Mouse (Mus musculus): ENCODE results near the gene Wfdc6a. TPM values are rescaled to one million over a fixed set of nuclear protein-coding genes. Genes with fewer than 3 reads are reported as not detected.
"Not testable (repeated sequence)": the region's sequence is repeated elsewhere in the genome, so short reads cannot be mapped to it uniquely, and the experiment has no call there.

Gene Wfdc6a
- polyA plus RNA-seq (2016; fragmentation: Nextera tagmentation; extraction: Ambion mirVana) = 0.29 and 0.32 TPM in 2 replicates

GRCm38 (mm10) chr2:164585025-164585725 lies at the start of gene Wfdc6a:
Gene Wfdc6a (minus strand): TSS chr2:164585447.
- H3K4me1 ChIP-seq (replicated peaks); H3K4me3 ChIP-seq; H3K36me3 ChIP-seq; ATAC-seq (ENCODE audit: insufficient number of reproducible peaks, low FRiP score); H3K9me3 ChIP-seq (replicated peaks); H3K9ac ChIP-seq; H3K27ac ChIP-seq (ENCODE audit: poor library complexity, severe bottlenecking); H3K4me2 ChIP-seq: not testable (repeated sequence)
- peaks cover 12% of the 10 kb centered on the region for H3K27me3 ChIP-seq (replicated peaks)
- WGBS = 63% methylated on average over 13 of the region's 13 CpGs

GRCm38 (mm10) chr2:164621775-164622174 lies 36.5 kb upstream of the Wfdc6a start:
- 73% methylated on average over 4 of the region's 4 CpGs for WGBS
- no peak overlapping the region for H3K4me3 ChIP-seq
- no peaks in the 10 kb centered on the region for H3K27me3 ChIP-seq (replicated peaks)
- no peak overlapping the region for H3K9ac ChIP-seq
- ATAC-seq (ENCODE audit: insufficient number of reproducible peaks, low FRiP score) = no peak
- no peak overlapping the region for H3K27ac ChIP-seq (ENCODE audit: poor library complexity, severe bottlenecking)
- no peaks in the 10 kb centered on the region for H3K36me3 ChIP-seq
- H3K4me2 ChIP-seq = no peak overlapping the region
- no peaks in the 10 kb centered on the region for H3K4me1 ChIP-seq (replicated peaks)
- no peaks in the 10 kb centered on the region for H3K9me3 ChIP-seq (replicated peaks)

- Histone ChIP-seq H3K27me3 (replicated peaks) (no peaks in the 10 kb centered on the region), H3K36me3 (no peaks in the 10 kb centered on the region), H3K4me2 (no peak overlapping the region), H3K27ac (ENCODE audit: poor library complexity, severe bottlenecking) (no peak overlapping the region), H3K9me3 (replicated peaks) (no peaks in the 10 kb centered on the region), H3K4me3 (no peak overlapping the region), H3K4me1 (replicated peaks) (no peaks in the 10 kb centered on the region), H3K9ac (no peak overlapping the region)
- ATAC-seq (ENCODE audit: insufficient number of reproducible peaks, low FRiP score) = no peak
- WGBS = 79% methylated on average over 5 of the region's 5 CpGs
These were observed 33.8 kb upstream of the Wfdc6a start for GRCm38 (mm10) chr2:164619050-164619449.

- no peak for ATAC-seq (ENCODE audit: insufficient number of reproducible peaks, low FRiP score)
- Histone ChIP-seq H3K36me3 (no peaks in the 10 kb centered on the region), H3K9ac (no peak overlapping the region), H3K4me1 (replicated peaks) (no peaks in the 10 kb centered on the region), H3K4me3 (no peak overlapping the region), H3K27ac (ENCODE audit: poor library complexity, severe bottlenecking) (no peak overlapping the region), H3K4me2 (no peak overlapping the region), H3K27me3 (replicated peaks) (peaks cover 4% of the 10 kb centered on the region; the same call in 1 of the 2 replicates), H3K9me3 (replicated peaks) (no peaks in the 10 kb centered on the region)
- WGBS = 84% methylated on average over 3 of the region's 3 CpGs
These were observed 30.1 kb upstream of the Wfdc6a start for GRCm38 (mm10) chr2:164615386-164615785.

DNA sequence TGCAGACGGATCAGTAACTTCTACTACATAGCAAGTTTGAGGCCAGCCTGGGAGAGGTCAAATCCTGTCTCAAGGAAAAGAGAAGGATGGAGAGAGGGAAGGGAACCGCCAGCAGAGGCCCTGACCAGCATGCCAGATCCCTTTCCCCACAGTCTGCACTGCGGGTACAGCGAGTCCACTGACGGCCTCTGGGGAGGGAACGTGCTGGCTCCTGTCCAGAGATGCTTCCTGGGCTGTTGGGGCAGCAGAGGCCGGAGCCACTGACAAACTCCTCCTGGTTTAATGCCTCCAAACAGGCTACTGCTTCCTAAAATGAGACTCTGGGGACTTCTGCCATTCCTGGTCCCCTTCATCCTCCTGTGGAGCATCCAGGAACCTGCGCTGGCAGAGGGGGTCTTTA lies 28.2 kb upstream of the Wfdc6a start, which contains the start of the genes Wfdc6b and Wfdc8:
Gene Wfdc6b, plus strand, starts transcription at position 52 of the 400 bp plus-strand sequence.
Gene Wfdc8, minus strand, starts transcription at position 156 of the 400 bp plus-strand sequence.
- not testable (repeated sequence) for H3K4me1 ChIP-seq (replicated peaks); ATAC-seq (ENCODE audit: insufficient number of reproducible peaks, low FRiP score); H3K36me3 ChIP-seq; H3K27me3 ChIP-seq (replicated peaks); H3K9me3 ChIP-seq (replicated peaks); H3K4me2 ChIP-seq; H3K27ac ChIP-seq (ENCODE audit: poor library complexity, severe bottlenecking); H3K9ac ChIP-seq; H3K4me3 ChIP-seq
- 52% methylated on average over 8 of the region's 8 CpGs for WGBS

DNA sequence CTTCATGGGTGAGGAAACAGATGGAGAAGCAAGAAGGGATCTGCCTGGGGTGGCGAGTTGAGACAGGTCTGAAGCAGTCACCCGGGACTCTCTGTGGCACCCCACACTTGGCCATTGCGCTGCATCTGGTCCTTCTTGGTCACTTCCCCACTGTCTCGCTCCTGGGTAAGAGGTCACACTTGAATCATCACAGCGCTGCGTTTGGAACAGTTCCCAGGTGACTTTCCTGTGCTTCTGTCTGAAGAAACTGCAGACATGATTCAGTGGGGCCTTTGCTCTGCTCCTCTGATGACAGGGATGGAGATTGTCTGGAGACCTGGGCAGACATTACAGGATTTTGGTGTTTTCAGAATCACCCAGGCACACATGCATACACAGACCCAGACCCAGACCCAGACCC lies 23.5 kb upstream of the Wfdc6a start:
- WGBS = 67% methylated on average over 6 of the region's 6 CpGs
- Histone ChIP-seq H3K4me2 (no peak overlapping the region), H3K27ac (ENCODE audit: poor library complexity, severe bottlenecking) (no peak overlapping the region), H3K36me3 (no peaks in the 10 kb centered on the region), H3K27me3 (replicated peaks) (peaks cover 18% of the 10 kb centered on the region), H3K9me3 (replicated peaks) (0 out of 2 replicates have a peak, but pooled peaks cover under 1% of the 10 kb centered on the region), H3K4me3 (no peak overlapping the region), H3K4me1 (replicated peaks) (no peaks in the 10 kb centered on the region), H3K9ac (no peak overlapping the region)
- ATAC-seq (ENCODE audit: insufficient number of reproducible peaks, low FRiP score) = no peak

GRCm38 (mm10) chr2:164604411-164604810 lies 19.2 kb upstream of the Wfdc6a start:
- Histone ChIP-seq H3K36me3 (no peaks in the 10 kb centered on the region), H3K9ac (no peak overlapping the region), H3K4me1 (replicated peaks) (no peaks in the 10 kb centered on the region), H3K27me3 (replicated peaks) (peaks cover 14% of the 10 kb centered on the region; the same call in 1 of the 2 replicates), H3K9me3 (replicated peaks) (peaks cover 13% of the 10 kb centered on the region; the same call in 1 of the 2 replicates), H3K27ac (ENCODE audit: poor library complexity, severe bottlenecking) (no peak overlapping the region), H3K4me2 (no peak overlapping the region), H3K4me3 (no peak overlapping the region)
- ATAC-seq (ENCODE audit: insufficient number of reproducible peaks, low FRiP score) = no peak
- 80% methylated on average over 8 of the region's 8 CpGs for WGBS

DNA sequence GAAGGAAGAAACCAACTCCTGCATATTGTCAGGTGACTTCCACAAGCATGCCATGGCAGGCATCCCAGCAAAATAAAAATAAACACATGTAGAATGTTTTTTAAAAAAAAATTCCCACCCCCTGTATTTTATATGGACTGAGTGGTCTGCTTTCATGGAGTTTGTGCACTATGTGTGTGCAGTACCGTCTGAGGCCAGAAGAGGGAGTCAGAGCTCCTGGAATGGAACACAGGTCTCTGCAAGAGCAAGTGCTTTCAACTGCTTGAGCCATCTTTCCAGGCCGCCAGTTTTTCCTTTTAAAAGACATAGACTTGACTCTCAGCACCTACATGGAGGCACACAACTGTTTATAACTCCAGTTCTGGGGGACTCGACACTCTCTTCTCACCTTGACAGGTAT lies 18.2 kb upstream of the Wfdc6a start:
- WGBS = 82% methylated on average over 3 of the region's 3 CpGs
- H3K9ac ChIP-seq = no peak overlapping the region
- H3K9me3 ChIP-seq (replicated peaks) = peaks cover 13% of the 10 kb centered on the region; the same call in 1 of the 2 replicates
- peaks cover 14% of the 10 kb centered on the region; the same call in 1 of the 2 replicates for H3K27me3 ChIP-seq (replicated peaks)
- H3K4me2 ChIP-seq = no peak overlapping the region
- H3K4me3 ChIP-seq = no peak overlapping the region
- H3K36me3 ChIP-seq = no peaks in the 10 kb centered on the region
- no peak overlapping the region for H3K27ac ChIP-seq (ENCODE audit: poor library complexity, severe bottlenecking)
- no peaks in the 10 kb centered on the region for H3K4me1 ChIP-seq (replicated peaks)
- no peak for ATAC-seq (ENCODE audit: insufficient number of reproducible peaks, low FRiP score)

DNA sequence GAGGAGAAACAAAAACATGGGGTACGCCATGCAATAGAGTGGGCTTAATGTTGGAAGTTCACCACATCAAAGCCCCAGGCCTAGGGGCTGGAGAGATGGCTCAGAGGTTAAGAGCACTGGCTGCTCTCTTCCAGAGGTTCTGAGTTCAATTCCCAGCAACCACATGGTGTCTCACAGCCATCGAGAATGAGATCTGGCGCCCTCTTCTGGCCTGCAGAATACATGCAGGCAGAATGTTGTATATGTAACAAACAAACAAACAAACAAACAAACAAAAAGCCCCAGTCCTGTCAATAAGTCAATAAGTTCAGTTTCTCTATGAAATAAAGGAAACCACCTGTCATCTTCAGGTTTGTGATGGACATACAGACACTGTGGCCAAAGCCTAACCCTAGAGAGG lies 14.9 kb upstream of the Wfdc6a start:
- Histone ChIP-seq H3K4me2 (no peak overlapping the region), H3K4me1 (replicated peaks) (no peaks in the 10 kb centered on the region), H3K4me3 (no peak overlapping the region), H3K9me3 (replicated peaks) (peaks cover 13% of the 10 kb centered on the region; the same call in 1 of the 2 replicates), H3K36me3 (no peaks in the 10 kb centered on the region), H3K9ac (no peak overlapping the region), H3K27me3 (replicated peaks) (no peaks in the 10 kb centered on the region), H3K27ac (ENCODE audit: poor library complexity, severe bottlenecking) (no peak overlapping the region)
- ATAC-seq (ENCODE audit: insufficient number of reproducible peaks, low FRiP score) = no peak
- WGBS = 57% methylated on average over 3 of the region's 3 CpGs

- Histone ChIP-seq H3K27ac (ENCODE audit: poor library complexity, severe bottlenecking) (no peak within 1 kb of the TSS), H3K9me3 (replicated peaks) (no peaks in the 10 kb centered on the region), H3K4me3 (no peak within 1 kb of the TSS), H3K27me3 (replicated peaks) (peaks cover 7% of the 10 kb centered on the region), H3K36me3 (no peaks in the 10 kb centered on the region), H3K9ac (no peak within 1 kb of the TSS), H3K4me2 (no peak within 1 kb of the TSS), H3K4me1 (replicated peaks) (no peaks in the 10 kb centered on the region)
- WGBS = 71% methylated on average over 4 of the region's 4 CpGs
- no peak for ATAC-seq (ENCODE audit: insufficient number of reproducible peaks, low FRiP score)
These were observed 8.2 kb upstream of the Wfdc6a start, which contains the start of gene Eppin for GRCm38 (mm10) chr2:164593494-164593893. Gene Eppin (minus strand): TSS chr2:164593594.

- Histone ChIP-seq H3K27ac (ENCODE audit: poor library complexity, severe bottlenecking) (no peak overlapping the region), H3K27me3 (replicated peaks) (peaks cover 14% of the 10 kb centered on the region), H3K4me3 (no peak overlapping the region), H3K4me2 (no peak overlapping the region), H3K9ac (no peak overlapping the region), H3K9me3 (replicated peaks) (no peaks in the 10 kb centered on the region), H3K4me1 (replicated peaks) (no peaks in the 10 kb centered on the region), H3K36me3 (no peaks in the 10 kb centered on the region)
- 8% methylated on average over 4 of the region's 4 CpGs for WGBS
- no peak for ATAC-seq (ENCODE audit: insufficient number of reproducible peaks, low FRiP score)
These were observed 6.8 kb upstream of the Wfdc6a start for GRCm38 (mm10) chr2:164592014-164592413.
